Mouse (Mus musculus) hindbrain, embryonic 16.5 days (tissue): ENCODE results near the gene Mylk4. TPM values are rescaled to one million over a fixed set of nuclear protein-coding genes. Genes with fewer than 3 reads are reported as not detected.
A peak's percentile ranks its signal among the peaks of the same experiment; 100 is the strongest.

Experiments used
- ATAC-seq: fragments of 200-750 bp; cut with Nextera tagmentation; 2 replicates; pipeline ENCODE4 v1.8.0; 2017; ENCODE audit warnings: moderate TSS enrichment, moderate library complexity
- H3K27ac ChIP-seq: fragments of 300-500 bp; sonication (generic); 2 replicates; pipeline ENCODE4 v1.5.1; 2014; ENCODE audit warnings: low read depth, mild to moderate bottlenecking, control low read depth, low read length, moderate library complexity
- H3K27me3 ChIP-seq: fragments of 300-500 bp; sonication (generic); replicated peaks from 2 replicates; pipeline ENCODE4 v1.6.1; 2014; ENCODE audit warnings: low read length; ENCODE audit not compliant: control insufficient read depth, insufficient read depth
- H3K36me3 ChIP-seq: fragments of 300-500 bp; sonication (generic); 2 replicates; pipeline ENCODE4 v1.6.1; 2014; ENCODE audit warnings: mild to moderate bottlenecking, low read length, moderate library complexity, mixed read lengths; ENCODE audit not compliant: control insufficient read depth, insufficient read depth
- H3K4me1 ChIP-seq: fragments of 300-500 bp; sonication (generic); 2 replicates; pipeline ENCODE4 v1.6.1; 2014; ENCODE audit warnings: low read depth, low read length; ENCODE audit not compliant: control insufficient read depth, insufficient read depth
- H3K4me2 ChIP-seq: fragments of 300-500 bp; sonication (generic); 2 replicates; pipeline ENCODE4 v1.6.1; 2014; ENCODE audit warnings: mild to moderate bottlenecking, low read length, control low read depth, moderate library complexity
- H3K4me3 ChIP-seq: fragments of 300-500 bp; sonication (generic); 2 replicates; pipeline ENCODE4 v1.5.1; 2014; ENCODE audit warnings: mild to moderate bottlenecking, low read length, control low read depth, moderate library complexity
- H3K9ac ChIP-seq: fragments of 300-500 bp; sonication (generic); 2 replicates; pipeline ENCODE4 v1.6.1; 2014; ENCODE audit warnings: low read depth, mild to moderate bottlenecking, control low read depth, low read length, moderate library complexity
- H3K9me3 ChIP-seq: fragments of 300-500 bp; sonication (generic); 2 replicates; pipeline ENCODE4 v1.6.1; 2014; ENCODE audit warnings: mild to moderate bottlenecking, low read length, moderate library complexity; ENCODE audit not compliant: control insufficient read depth
- WGBS: fragments of 180-500 bp; shearing (Covaris S2); extraction: QIAGEN DNeasy Blood & Tissue Kit; methylation state at CpG from one replicate; pipeline ENCODE4 v1.1.7; 2014; 5-methylcytosine and 5-hydroxymethylcytosine counted together
- polyA plus RNA-seq: library from polyadenylated mRNA; unstranded; fragments of >200 nt; fragmentation: Nextera tagmentation; extraction: Ambion mirVana; gene quantifications from 2 replicates; pipeline ENCODE4 v1.2.1, GENCODE M21; 2015

The Mylk4 gene
- polyA plus RNA-seq, 1 experiment from 2014 or later: 0.14 TPM

DNA sequence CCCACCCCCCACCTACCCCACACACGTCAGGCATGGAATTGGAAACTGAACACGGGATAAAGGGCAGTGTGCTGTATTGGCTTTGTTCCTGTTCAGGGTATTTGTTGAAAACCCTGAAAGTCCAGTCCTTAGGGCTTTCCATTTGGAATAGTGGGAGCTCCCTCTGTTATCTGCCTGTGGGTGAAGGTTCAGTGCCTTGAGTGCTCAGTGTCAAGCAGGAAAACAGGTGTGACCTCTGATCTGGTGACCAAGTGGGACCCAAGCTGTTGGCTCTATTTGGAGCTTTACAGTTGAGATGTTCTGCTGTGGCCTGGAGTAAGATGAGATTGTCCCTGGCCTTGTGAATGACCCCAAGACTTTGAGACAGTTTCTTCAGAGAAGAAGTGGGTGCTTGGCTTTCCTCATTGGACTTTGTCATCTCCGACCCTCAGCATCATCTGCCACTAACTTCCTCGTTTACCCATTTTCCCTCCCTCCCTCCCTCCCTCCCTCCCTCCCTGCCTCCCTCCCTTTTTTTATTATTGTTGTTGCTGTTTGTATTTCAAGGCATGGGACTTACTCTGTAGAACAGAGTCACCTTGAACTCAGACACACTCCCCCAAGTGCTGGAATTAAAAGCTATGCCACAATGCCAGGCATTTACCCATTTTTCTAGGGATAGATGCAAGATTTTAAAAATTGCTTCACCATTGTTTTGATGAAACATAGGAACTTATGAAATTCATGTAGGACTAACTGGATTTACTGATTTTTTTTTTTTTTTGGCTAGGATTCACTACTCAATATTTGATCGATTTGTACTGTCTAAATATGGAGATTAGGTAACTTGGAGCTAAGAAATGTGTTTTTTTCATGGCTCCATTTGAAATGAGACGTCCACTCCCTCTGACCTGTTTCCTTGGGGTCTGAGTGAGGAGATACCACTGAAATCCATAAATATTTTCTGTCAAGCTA, 40.9 kb upstream of the Mylk4 start:
- no peaks in the 10 kb centered on the region for H3K9me3 ChIP-seq

DNA sequence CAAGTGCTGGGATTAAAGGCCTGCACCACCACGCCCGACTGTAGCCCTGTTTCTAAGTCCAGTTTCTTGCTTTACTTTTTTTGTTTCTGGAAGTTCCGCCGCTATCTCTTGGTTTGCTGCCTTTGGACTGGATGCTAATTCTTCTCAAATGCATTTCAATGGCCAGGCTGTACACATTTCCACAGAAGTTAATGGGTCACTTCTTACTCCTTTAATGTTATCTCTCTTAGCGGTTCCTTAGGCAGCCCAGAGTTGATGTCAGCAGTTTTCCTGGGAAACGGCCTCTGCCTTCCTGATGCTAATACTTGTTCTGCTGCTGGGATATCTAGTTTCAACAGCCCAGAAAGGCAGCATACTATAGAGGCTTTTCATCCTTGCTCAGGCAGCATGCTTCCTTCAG, 39.4 kb upstream of the Mylk4 start:
- H3K4me2 ChIP-seq: no peak overlapping the region
- WGBS: 89% methylated on average over 6 of the region's 6 CpGs
- no peak overlapping the region for H3K9ac ChIP-seq
- H3K4me3 ChIP-seq: no peak overlapping the region
- no peaks in the 10 kb centered on the region for H3K4me1 ChIP-seq
- H3K36me3 ChIP-seq: peaks cover 16% of the 10 kb centered on the region
- no peak for ATAC-seq
- no peak overlapping the region for H3K27ac ChIP-seq
- H3K9me3 ChIP-seq: no peaks in the 10 kb centered on the region
- no peaks in the 10 kb centered on the region for H3K27me3 ChIP-seq

More for the DNA sequence above, 40.9 kb upstream of the Mylk4 start:
- H3K4me1 ChIP-seq: no peaks in the 10 kb centered on the region
- no peak for ATAC-seq
- peaks cover 10% of the 10 kb centered on the region for H3K36me3 ChIP-seq
- 77% methylated on average over 6 of the region's 6 CpGs for WGBS
- H3K27ac ChIP-seq: no peak overlapping the region
- no peak overlapping the region for H3K4me2 ChIP-seq
- H3K27me3 ChIP-seq: no peaks in the 10 kb centered on the region
- H3K9ac ChIP-seq: no peak overlapping the region
- no peak overlapping the region for H3K4me3 ChIP-seq

DNA sequence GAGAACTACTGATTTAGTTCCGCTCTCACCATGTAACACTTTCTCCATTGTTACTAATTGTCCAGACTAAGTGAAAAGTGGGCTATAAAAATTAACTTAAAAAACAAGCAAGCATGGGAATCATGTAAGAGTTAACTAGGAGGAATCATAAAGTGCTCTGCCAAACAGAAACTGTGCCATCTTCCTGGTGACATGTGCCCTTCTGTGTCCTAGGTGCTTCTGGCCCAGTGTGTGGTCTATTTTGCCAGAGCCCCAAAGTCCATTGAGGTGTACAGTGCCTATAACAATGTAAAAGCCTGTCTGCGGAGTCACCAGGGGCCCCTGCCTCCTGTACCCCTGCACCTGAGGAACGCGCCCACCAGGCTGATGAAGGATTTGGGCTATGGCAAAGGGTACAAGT, 37.9 kb upstream of the Mylk4 start:
- WGBS: 99% methylated on average over 4 of the region's 4 CpGs
- ATAC-seq: no peak
- Histone ChIP-seq H3K9ac (no peak overlapping the region), H3K4me1 (no peaks in the 10 kb centered on the region), H3K4me3 (no peak overlapping the region), H3K9me3 (no peaks in the 10 kb centered on the region), H3K27me3 (no peaks in the 10 kb centered on the region), H3K4me2 (no peak overlapping the region), H3K27ac (no peak overlapping the region), H3K36me3 (peaks cover 23% of the 10 kb centered on the region)

DNA sequence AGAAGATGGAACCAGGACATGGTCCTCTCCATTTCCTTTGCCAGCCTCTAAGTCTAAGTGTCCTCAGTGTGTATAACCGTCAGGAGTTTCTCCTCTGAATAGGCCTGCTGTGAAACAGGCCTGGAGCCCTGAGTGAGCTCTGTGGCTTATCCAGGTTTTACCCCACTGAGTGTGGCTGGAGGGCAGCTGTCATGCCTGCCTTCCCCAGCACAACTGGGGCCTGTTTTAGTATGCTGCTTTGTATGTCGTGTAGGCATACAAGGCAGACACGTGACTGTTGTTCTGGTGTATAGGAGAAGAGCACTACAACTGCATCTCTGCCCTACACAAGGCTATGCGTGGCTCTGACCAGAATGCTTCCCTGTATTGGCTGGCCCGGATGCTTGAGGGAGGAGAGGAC, 36.2 kb upstream of the Mylk4 start:
- Histone ChIP-seq H3K4me3 (no peak overlapping the region), H3K4me2 (no peak overlapping the region), H3K27ac (no peak overlapping the region), H3K4me1 (no peaks in the 10 kb centered on the region), H3K27me3 (no peaks in the 10 kb centered on the region), H3K9ac (no peak overlapping the region), H3K36me3 (peaks cover 30% of the 10 kb centered on the region), H3K9me3 (no peaks in the 10 kb centered on the region)
- no peak for ATAC-seq
- WGBS: 93% methylated on average over 5 of the region's 5 CpGs

DNA sequence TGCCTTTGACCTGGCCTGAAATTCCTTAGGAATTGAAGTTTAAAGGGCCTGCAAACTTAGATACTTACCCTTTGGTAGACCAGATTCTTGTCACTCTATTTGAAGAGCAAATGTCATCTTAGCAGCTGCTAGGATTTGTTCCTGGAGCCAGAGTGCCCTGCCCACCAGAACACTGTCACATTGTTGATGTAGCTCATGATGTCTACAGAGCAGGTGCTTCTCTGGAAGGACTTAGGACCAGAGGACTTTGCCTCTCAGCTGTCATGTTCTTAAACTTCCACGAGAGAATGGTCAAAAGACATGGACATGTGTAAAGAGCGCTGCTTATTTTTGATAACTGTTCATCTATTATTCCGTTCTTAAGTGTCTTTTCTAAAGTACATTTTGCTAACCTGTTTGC, 35.5 kb upstream of the Mylk4 start:
- Histone ChIP-seq H3K4me1 (no peaks in the 10 kb centered on the region), H3K4me3 (no peak overlapping the region), H3K9me3 (no peaks in the 10 kb centered on the region), H3K27me3 (no peaks in the 10 kb centered on the region), H3K9ac (no peak overlapping the region), H3K4me2 (no peak overlapping the region), H3K36me3 (peaks cover 30% of the 10 kb centered on the region), H3K27ac (no peak overlapping the region)
- no peak for ATAC-seq
- WGBS: 94% methylated on average over 3 of the region's 3 CpGs

DNA sequence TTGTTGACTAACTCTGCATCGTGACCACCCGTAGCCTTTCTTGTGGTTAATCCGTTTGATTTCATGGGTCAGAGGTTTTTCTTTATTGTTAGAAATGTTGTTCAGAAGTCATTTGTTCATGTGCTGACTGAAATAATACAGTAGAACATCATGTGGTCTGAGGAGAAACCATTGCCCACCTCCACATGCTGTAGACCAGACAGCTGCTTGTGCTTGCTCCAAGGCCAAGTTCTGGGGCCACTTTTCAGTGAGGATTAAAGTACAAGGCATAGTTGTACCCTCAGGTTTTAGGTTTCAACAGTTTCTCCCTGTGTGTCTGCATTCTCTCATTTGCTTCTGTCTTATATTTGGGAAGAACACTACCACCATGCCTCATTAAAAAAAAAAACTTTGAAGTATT, 23.9 kb upstream of the Mylk4 start:
- Histone ChIP-seq H3K36me3 (peaks cover 15% of the 10 kb centered on the region), H3K9ac (no peak overlapping the region), H3K27ac (no peak overlapping the region), H3K4me1 (peaks cover 16% of the 10 kb centered on the region), H3K27me3 (no peaks in the 10 kb centered on the region), H3K4me2 (no peak overlapping the region), H3K9me3 (no peaks in the 10 kb centered on the region), H3K4me3 (no peak overlapping the region)
- 48% methylated on average over 3 of the region's 3 CpGs for WGBS
- no peak for ATAC-seq

DNA sequence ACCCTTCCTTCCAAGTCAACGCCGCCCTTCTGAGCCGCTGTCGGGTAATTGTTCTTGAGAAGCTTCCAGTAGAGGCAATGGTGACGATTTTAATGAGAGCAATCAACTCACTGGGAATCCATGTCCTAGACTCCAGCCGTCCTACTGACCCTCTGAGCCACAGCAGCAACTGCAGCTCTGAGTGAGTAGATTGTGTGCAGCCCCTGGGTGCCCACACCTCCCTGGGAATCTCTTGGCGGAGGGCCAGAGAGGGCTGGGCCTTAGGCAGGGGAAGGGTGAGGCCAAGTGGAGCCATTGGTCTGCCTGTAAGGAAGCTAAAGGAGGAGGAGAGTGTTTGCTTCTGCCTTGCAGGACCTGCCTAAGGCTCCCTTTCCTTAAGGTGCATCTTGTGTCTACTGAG, 23.1 kb upstream of the Mylk4 start:
- Histone ChIP-seq H3K9me3 (no peaks in the 10 kb centered on the region), H3K4me2 (no peak overlapping the region), H3K27me3 (no peaks in the 10 kb centered on the region), H3K9ac (no peak overlapping the region), H3K36me3 (peaks cover 15% of the 10 kb centered on the region), H3K4me3 (no peak overlapping the region), H3K27ac (no peak overlapping the region), H3K4me1 (peaks cover 16% of the 10 kb centered on the region)
- 86% methylated on average over 7 of the region's 7 CpGs for WGBS
- no peak for ATAC-seq

DNA sequence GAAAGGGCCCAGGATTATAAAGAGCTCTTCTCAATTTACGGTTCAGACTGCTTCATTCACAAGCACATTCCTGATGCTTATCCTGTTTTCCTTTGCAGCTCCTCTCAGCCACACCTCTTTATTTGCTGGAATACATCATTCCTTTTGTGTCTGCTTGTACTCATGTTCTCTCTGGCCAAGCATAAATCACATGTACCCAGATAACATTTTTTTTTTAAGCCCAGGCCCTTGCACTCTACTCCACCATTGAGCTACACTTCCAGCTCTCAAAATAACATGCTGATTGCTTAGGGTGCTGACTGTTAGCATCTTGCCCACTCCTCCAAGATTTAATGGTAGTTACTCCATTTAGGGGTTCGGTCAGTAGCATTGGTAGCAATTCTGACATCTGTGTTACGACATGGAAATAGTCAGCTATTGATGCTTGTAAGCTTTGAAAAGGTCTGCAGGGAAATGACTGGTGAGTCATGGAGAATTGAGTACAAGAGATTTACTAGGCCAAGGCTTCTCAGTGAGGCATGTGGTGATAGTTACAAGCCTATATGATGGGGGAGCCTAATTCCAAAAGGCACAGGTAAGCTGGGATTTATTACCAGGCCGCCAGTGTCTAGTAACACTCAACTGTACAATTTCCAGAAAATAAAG, 20.1 kb upstream of the Mylk4 start:
- Histone ChIP-seq H3K4me1 (peaks cover 20% of the 10 kb centered on the region), H3K9ac (peak overlapping the region; percentile 90)
- no peak for ATAC-seq

DNA sequence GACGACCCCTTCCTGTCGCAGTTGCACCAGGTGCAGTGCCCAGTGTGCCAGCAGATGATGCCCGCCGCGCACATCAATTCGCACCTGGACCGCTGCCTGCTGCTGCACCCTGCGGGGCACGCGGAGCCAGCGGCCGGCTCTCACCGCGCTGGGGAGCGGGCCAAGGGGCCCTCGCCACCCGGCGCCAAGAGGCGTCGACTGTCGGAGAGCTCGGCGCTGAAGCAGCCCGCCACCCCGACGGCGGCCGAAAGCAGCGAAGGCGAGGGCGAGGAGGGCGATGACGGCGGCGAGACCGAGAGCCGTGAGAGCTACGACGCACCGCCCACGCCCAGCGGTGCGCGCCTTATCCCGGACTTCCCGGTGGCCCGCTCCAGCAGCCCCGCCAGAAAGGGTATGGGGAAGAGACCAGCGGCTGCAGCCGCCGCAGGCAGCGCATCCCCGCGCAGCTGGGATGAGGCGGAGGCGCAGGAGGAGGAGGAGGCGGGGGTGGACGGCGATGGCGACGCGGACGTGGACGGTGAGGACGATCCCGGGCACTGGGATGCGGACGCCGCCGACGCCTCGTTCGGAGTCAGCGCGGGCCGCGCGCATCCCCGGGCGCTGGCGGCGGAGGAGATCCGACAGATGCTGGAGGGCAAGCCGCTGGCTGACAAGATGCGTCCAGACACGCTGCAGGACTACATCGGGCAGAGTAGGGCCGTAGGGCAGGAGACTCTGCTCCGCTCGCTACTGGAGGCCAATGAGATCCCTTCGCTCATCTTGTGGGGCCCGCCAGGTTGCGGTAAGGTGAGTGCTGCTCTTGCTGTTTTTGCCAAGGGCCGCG, 18.7 kb upstream of the Mylk4 start, which contains the start of gene D930007J09Rik:
TSS of gene D930007J09Rik (minus strand) at position 591 of the 823 bp plus-strand sequence.
- WGBS: under 1% methylated on average over 95 of the region's 95 CpGs
- peak within 1 kb of the TSS; percentile 72 for H3K4me2 ChIP-seq
- H3K4me1 ChIP-seq: peaks cover 20% of the 10 kb centered on the region
- H3K27ac ChIP-seq: peak within 1 kb of the TSS; percentile 90
- H3K9me3 ChIP-seq: no peaks in the 10 kb centered on the region
- H3K4me3 ChIP-seq: peak within 1 kb of the TSS; percentile 96
- peak within 1 kb of the TSS; percentile 90 for H3K9ac ChIP-seq
- ATAC-seq: peak; percentile 14
- no peaks in the 10 kb centered on the region for H3K27me3 ChIP-seq
- H3K36me3 ChIP-seq: peaks cover 5% of the 10 kb centered on the region

More for the DNA sequence above, 20.1 kb upstream of the Mylk4 start:
- Histone ChIP-seq H3K4me2 (peak overlapping the region; percentile 62), H3K36me3 (peaks cover 8% of the 10 kb centered on the region), H3K27ac (no peak overlapping the region), H3K27me3 (no peaks in the 10 kb centered on the region), H3K4me3 (peak overlapping the region; percentile 96), H3K9me3 (no peaks in the 10 kb centered on the region)
- WGBS: 72% methylated on average over 4 of the region's 4 CpGs
